Mouse (Mus musculus) left cerebral cortex, postnatal 14 days (tissue): Measurements from ENCODE around the gene Iqgap1. TPM values are rescaled to one million over a fixed set of nuclear protein-coding genes. Genes with fewer than 3 reads are reported as not detected.
A peak's percentile ranks its signal among the peaks of the same experiment; 100 is the strongest.

ENCODE experiments used
- DNase-seq, 2 experiments: peaks; one replicate each; pipeline ENCODE4 v3.0.0; 2021 to 2022; ENCODE audit warnings: low spot score in 2 of 2, mixed read lengths in 1 of 2
- intact Hi-C: fragments of 180-260 bp; cut with DNase I; formaldehyde crosslinking; loops from one replicate; pipeline ENCODE4 v1.15.1; 2025
- total RNA-seq, 2 experiments: library from RNA; stranded (reverse); gene quantifications; 2 replicates each; pipeline ENCODE4 v1.2.3; 2021

The Iqgap1 gene
- total RNA-seq, 2 experiments from 2014 or later: 22.6 to 27.0 TPM

DNA sequence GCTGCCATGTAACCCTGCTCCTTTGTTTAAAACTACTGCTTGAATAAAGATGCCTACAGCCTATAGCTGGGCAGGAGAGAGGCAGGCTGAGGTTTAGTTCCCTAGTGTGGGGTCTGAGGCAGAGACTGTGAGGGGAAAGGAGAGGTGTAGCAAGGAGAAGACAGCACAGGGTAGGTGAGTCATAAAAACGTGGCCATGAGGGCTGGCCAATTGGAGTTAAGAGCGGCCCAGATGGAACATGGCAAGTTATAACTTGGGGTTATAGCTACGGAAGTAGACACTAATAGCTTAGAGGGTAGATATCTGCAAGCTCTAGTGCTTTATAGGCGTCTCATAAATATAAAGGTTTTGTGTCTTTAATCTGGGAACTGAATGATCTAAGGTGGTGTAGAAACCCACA is 2.5 kb downstream of the Iqgap1 start:
- no peak for DNase-seq
- intact Hi-C loops: no loop called here

DNA sequence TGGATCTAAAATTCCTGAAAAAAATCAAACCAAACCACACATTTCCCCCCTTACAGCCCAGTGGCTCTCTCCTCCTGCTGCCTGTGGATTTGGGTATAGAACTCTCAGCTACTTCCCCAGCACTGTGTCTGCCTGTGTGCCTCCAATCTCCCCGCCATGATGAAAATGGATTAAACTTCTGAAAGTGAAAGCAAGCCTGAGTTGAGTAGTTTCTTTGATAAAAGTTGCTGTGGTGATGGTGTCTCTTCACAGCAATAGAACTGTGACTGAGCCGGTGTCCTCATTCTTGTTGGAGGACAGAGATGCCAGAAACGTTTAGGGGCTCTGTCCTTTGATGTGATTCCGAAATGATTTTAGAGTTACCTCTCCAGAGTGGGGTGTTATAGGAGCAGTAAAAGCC is 4.9 kb downstream of the Iqgap1 start:
- no peak for DNase-seq
- intact Hi-C loops: no loop called here

DNA sequence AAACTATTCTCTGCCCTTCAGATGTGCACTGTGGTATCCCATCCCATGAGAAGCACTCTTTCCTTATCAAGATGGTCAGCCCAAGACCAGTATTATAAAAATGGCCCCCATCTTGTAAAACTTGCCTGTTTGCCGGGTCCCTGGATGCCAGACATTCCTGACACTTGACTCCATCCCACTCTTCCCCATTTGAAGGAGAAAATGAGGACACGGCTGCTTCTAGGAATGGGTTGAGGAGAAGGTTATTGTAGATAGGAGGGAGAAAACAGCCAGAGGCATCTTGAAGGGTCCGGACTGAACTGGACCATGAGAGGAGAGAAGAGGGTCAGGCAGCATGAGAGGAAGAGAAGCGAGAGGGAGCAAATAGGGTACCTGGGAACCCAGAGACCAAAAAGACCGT is 9.1 kb downstream of the Iqgap1 start:
- intact Hi-C loops: no loop called here
- no peak for DNase-seq

- no peak for DNase-seq
- intact Hi-C loops: no loop called here
Measured at GRCm38 (mm10) chr7:80813397-80813796, 12.4 kb downstream of the Iqgap1 start.

GRCm38 (mm10) chr7:80806331-80806730 is 19.4 kb downstream of the Iqgap1 start:
- DNase-seq: peak; percentile 32 to 66
- intact Hi-C loops: no loop called here

GRCm38 (mm10) chr7:80803173-80803872 is 22.5 kb downstream of the Iqgap1 start:
- peak; percentile 91 to 97 for DNase-seq
- intact Hi-C loops: loop anchor here (5.0 kb wide), 3 partner anchors 41 to 61 kb away; no protein-coding TSS in a partner anchor

- no peak for DNase-seq
- intact Hi-C loops: loop anchor here (5.0 kb wide), 3 partner anchors 40 to 60 kb away; no protein-coding TSS in a partner anchor
Measured at GRCm38 (mm10) chr7:80802412-80803160, 23.2 kb downstream of the Iqgap1 start.

DNA sequence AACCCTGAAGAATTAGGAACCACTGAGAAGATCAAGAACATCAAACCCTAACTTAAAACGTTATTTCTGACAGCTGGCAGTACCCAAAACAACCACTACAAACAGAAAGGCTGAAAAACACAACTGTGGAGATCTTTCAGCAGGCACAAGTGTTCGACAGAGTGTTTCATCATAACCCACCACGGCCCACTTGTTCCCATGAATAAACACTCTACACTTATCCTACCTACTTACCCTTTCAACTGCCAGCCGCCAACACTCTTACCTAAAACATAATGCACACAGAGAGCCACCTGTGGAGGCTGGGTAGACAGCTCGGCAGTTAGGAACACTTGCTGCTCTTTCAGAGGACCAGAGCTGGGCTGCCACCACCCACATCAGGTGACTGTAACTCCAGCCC is 26.5 kb downstream of the Iqgap1 start:
- DNase-seq: no peak
- intact Hi-C loops: no loop called here

GRCm38 (mm10) chr7:80796805-80797567 is 28.8 kb downstream of the Iqgap1 start:
- intact Hi-C loops: no loop called here
- no peak for DNase-seq

- DNase-seq: no peak
- intact Hi-C loops: no loop called here
Measured at GRCm38 (mm10) chr7:80796258-80796657, 29.5 kb downstream of the Iqgap1 start.

DNA sequence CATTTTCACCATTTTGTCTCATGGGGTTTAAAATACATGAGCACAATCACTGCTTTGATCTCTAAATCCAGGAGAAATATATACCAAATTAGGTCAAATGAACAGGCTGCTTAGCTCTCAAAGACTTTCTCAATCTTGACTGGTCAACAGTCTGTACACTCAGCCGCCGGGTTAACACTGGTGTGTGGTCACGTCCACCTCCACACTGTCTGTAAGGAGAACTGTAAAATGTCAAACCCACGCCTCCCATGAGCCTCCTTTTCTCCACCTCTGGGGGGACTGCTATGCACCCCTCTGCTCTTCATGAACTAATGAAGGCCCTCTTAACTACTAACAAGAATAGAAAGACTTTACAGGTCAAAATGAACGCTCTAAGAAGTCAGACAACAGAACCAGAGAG is 36.2 kb downstream of the Iqgap1 start:
- intact Hi-C loops: no loop called here
- DNase-seq: no peak

- DNase-seq: no peak
- intact Hi-C loops: no loop called here
Measured at GRCm38 (mm10) chr7:80789061-80789460, 36.7 kb downstream of the Iqgap1 start.

GRCm38 (mm10) chr7:80788002-80788401 is 37.8 kb downstream of the Iqgap1 start:
- intact Hi-C loops: no loop called here
- no peak for DNase-seq

GRCm38 (mm10) chr7:80786746-80787145 is 39.0 kb downstream of the Iqgap1 start:
- DNase-seq: no peak
- intact Hi-C loops: no loop called here

DNA sequence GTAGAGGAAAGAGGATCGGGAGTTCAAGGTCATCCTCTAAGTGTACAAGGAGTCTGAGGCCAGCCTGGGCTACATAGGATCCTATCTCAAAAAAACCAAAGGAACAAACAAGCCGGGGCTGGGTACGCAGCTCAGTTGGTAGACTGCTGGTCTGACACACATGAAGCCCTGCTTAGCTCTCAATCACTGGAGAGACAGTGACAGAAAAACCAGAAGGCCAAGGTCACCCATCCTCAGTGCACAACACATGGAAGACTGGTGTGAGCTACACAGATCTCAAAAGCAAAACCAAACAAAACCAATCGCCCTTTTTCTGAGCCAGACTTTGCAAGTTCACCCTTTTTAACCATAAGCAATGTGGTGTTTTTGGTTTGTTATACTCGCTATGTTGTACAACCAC is 41.9 kb downstream of the Iqgap1 start:
- intact Hi-C loops: no loop called here
- DNase-seq: no peak

DNA sequence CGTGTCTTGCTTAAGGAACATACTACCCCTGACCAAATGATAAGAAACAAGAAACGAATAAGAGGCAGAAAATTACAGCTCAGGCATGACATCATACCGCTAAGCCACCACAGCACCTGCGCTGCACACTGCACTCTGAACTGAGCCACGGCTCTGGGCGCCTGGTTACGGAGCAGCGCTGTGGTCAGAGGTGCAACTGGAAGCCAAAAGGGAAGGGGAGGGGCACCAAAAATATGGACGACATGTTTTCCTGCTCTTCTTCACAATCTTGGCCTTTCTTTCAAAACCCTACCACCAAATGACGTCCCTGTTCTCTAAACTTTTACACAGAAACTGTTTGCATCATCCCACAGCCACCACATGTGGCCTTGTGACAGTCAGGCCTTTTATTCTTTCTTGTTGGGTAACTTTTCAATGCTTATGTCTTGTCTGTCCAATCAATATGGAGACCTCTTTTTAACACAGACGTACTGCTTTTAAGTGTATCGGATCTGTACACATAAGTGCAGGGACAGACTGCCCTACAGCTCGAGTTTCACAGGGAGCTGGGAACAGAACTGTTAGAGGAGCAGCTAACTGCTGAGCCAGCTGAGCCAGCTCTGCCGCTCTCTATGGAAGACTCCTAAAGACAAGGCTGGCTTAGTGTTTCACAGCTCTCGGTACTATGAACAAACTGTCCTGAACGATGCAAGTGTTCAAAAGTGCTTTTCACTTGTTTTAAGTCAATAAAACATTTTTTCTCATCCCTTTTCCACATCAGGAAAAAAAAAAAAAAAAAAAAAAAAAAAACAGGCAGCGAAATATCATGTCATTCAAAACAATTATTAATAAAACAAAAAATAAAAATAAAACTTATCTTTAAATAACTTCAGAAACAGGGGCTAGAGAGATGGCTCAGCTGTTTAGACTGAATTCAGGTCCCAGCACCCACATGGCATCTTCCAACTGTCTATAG is 43.3 kb downstream of the Iqgap1 start:
- no peak for DNase-seq
- intact Hi-C loops: no loop called here

- DNase-seq: no peak
- intact Hi-C loops: no loop called here
Measured at GRCm38 (mm10) chr7:80781444-80782120, 44.2 kb downstream of the Iqgap1 start.

DNA sequence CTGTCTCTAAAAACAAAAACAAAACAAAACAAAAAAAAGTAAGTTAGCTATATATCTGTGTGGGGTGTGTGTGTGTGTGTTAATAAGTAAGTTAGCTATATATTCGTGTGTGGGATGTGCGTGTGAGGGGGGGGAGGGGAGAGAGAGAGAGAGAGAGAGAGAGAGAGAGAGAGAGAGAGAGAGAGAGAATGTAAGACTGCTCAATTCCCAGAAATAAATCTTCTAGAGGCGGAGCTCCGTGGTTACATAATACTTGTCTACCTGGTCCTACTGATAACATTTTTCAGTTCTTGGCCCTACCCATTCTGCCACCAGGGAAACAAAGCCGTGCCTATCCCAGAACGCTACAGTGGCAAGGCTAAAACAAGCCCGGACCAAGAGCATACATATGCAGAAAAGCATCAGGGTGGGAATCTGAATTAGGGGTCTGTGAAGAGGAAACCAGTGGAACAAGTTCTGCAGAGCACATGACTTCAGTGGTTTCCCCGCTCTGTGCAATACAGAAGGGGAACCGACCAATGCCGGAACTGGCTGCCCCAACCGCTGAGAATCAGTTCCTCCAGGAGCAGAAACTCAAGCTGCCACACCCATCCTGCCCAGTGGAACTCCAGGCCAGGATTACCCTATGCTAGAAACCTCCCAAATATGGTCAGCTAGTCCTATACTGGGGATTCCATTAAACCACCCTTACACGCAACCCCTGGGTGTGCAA is 46.7 kb downstream of the Iqgap1 start:
- no peak for DNase-seq
- intact Hi-C loops: no loop called here
